Mouse (Mus musculus): ENCODE results near the gene Atp1b2.

DNA sequence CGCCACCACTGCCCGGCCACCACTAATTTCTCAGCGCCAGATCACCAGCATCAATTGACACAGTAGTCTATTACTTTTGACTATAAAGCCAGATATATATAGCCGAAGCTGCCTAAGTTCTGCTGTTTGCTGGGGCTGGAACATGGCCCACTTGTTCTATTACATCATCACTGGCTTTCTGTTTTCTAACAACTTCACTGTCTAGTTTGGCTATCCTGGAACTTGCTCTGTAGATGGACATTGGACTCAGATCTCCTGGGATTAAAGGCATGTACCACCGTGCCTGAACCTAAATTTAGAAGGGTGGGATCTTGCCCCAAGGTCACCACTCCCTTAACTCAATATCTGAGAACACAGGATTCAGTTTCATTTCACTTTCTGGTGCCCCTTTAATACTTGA, 40.1 kb upstream of the Atp1b2 start:
- no peak for TF ChIP-seq POLR2A (IDR thresholded peaks at IDR 0.05; ENCODE audit: borderline replicate concordance, low read depth, low read length)
- TF ChIP-seq CTCF (IDR thresholded peaks at IDR 0.05; ENCODE audit: low read depth, low read length), result no peak

All from bone marrow macrophage, adult 2 months (primary cell).